Mouse (Mus musculus) embryo, embryonic 9.5 days (tissue): ENCODE data around the gene Sgpl1.

Experiments
- DNase-seq: peaks from one replicate; pipeline ENCODE4 v3.0.0-alpha.2; 2017; ENCODE audit errors: extremely low spot score

Gene Sgpl1

GRCm38 (mm10) chr10:61086502-61086901 lies 61.0 kb downstream of the Sgpl1 start:
- DNase-seq, result no peak

DNA sequence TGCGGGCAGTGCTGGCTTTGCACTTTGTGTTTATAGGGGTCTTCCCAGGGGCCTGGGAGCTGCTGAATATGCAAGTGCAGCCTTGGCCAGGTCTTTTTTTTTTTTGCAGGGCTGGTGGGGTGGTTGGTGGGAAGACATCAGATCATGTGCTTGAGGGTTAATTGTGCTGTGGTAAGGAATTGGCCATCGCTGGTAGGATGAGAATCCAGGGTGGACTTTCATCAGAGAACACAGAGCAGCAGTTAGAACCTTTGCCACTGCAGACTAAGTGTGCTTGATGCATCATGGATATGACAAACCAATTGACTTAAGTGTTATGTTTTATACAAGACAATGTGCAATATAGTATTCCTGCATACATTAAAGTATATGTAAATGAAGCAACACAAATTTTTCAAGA lies 62.1 kb downstream of the Sgpl1 start:
- no peak for DNase-seq

DNA sequence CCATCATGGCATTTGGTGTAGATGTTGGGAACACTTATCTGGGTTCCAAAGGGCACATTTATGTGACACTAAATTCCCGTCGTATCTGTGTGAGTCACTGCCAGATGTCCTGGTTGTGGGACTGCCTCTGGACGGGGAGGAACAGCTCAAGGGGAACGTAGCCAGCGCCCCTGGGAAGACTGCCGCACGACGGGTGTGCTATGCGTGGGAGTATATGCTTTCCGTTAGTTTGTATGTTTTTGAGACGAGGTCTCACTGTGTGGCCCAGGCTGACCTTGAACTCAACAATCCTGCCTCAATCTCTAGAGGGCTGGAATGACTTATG lies 66.6 kb downstream of the Sgpl1 start:
- DNase-seq, result no peak

DNA sequence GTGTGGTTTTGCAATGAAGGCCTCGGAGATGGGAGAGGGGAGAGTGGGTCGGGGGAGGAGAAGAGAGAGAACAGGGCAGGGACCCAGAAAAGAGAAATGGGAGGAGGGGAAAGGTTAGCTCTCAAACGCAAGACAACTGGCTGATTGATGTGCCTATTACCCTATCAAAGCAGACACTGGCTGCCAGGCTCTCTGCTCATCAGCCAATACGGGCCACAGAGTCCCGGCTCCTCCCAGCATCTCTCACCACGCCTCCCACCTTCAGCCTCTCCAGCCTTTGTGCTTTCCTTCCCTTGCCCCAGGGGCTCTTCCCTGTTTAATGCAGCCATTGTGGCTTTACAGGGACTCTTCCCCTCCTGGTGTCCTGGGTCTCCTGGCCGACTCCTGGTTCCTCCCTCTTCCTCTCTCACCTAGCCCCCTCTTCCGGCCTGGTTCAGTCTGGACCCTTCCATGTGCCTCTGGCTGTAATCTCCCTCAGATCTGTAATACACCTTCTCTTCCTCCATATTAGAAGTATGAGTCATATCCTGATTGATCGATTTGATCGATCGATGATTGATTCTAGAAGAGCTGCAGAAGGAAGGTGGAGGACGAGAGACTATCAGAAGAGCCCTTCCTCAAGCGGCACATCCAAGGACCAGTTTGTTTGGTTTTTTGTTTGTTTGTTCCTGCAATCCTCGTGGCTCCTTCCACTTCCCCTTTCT lies 67.1 kb downstream of the Sgpl1 start:
- DNase-seq, result peak; percentile 81

DNA sequence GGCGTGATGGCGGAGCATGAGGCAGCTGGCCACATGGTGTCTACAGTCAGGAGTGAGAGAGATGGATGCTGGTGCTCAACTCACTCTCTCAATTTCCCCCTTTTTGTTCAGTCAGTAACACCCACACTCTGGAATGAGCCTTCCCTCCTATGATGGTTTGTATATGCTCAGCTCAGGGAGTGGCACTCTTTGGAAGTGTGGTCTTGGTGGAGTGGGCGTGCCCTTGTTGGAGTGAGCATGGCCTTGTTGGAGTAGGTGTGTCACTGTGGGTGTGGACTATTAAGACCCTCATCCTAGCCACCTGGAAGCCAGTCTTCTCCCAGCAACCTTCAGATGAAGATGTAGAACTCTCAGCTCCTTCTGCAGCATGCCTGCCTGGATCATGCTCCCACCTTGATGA lies 71.9 kb downstream of the Sgpl1 start:
- DNase-seq, result no peak

GRCm38 (mm10) chr10:61074643-61075042 lies 72.9 kb downstream of the Sgpl1 start:
- no peak for DNase-seq

DNA sequence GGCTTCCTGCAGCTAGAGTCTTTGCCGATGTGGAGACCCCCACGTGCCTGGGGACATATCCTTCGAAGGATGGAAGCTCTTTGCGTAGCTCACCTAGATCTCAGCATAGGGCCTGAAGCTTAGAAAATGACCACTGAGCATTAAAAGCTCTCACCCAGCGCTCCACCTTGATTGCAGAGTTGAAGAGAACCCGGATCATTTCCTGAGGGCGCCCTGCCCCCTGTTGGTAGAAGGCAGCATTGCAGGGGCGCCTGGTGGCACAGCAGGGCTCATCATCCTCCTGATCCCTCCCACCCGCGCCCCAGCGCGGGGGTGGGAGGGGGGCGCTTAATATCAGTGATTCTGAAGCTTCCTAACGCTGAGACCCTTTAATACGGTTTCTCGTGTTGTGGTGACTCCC lies 75.2 kb downstream of the Sgpl1 start:
- DNase-seq, result peak; percentile 75

DNA sequence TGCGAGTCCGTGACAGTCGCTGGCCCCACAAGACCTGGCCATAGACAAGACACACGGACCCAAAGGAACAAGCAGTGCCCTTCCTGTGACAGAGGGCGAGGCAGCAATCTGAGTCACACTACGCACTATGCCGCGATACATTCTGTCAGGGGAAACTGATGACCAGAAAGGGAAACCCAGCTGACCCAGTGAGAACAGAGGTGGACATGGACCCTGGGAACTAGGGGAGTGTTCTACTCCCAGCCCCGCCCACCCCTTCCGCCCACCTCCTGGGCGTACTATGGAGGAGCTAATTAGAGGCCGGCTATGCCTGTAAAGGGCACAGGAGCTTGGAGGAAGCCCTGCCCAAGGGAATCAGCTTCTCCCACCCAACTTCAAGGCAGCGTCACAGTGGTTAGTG lies 78.3 kb downstream of the Sgpl1 start:
- no peak for DNase-seq

DNA sequence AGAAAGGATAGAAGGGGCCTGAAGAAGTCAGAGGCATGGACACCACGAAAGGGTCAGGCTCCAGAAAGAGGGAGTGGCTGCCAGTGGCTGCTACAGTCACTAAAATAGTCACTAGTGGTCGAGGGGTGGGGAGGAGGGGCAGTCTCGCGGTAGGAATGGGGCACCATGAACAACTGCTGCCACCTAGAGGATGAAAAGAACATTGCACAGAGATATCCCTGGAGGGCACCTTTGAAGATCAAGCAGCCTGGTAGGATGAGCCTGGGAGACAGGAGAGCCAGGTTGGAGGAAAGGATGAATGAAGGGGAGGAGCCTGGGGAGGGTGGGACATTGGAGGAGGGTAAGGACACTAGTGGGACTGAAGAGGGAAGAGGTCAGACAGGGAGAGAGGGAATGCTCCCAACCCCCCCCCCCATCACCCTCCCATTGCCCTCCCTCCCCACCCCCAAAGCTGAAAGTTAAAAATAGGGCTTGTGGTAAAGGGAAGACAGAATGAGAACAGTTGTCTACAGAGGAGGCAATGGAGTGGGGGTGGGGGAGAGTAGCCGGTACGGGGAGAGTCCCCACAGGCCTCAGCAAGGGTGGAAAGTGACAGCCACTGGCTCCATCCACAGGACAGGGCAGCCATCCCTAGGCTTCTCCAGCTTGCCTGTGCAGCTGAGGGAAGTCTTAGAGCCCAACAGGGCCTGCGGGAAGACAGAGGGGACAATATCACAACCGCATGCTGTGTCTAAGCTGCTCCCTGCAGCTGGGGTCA lies 78.9 kb downstream of the Sgpl1 start:
- peak; percentile 80 for DNase-seq

- no peak for DNase-seq
Measured at GRCm38 (mm10) chr10:61065287-61066005, 82.1 kb downstream of the Sgpl1 start.

DNA sequence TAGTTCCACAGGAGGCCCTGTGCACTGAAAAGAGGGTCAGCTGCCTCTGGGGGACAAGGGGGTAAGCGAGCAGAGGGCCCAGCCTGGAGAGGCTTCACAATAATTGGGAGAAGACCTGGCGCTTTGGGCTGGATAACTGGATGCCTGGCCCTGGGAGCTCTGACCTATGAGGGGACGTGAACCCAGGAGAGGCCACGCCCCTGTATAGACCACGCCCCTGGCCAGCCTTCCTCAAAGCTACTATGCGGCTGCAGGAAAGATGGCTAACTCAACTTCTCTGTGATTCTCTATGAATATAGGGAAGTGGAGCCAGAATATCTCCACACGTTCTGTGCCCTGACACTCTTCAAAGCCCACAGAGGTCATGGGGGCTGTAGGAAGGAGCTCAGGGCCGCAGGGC lies 82.9 kb downstream of the Sgpl1 start:
- peak; percentile 85 for DNase-seq

DNA sequence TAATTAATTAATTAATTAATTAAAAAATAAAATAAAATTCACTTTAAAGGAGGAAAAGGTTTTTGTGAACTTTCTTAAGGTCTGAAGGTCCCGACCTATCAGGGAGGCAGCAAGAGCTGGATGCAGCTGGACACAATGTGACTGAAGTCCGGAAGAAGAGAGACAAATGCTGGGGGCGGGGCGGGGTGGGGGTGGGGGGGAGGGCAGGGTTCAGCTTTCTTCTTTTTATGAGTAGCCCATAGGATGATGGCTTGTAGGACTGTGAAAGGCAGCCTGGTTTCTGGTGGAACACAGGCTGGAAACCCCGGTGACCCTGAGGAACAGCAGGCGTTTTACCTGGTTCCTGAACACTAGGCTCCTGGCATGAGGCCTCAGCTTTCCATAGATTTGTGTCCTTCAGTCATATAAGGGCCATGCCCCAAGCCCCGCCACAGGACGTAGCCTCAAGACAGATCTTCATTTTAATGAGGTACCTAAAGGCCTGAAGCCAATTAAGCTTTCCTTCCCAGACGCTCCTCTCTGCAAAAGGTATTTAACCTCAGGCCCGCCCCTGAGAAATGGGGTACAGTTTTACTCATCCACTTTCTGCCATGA lies 84.1 kb downstream of the Sgpl1 start:
- no peak for DNase-seq

- no peak for DNase-seq
Measured at GRCm38 (mm10) chr10:61059543-61060110, 87.9 kb downstream of the Sgpl1 start.

GRCm38 (mm10) chr10:61059101-61059500 lies 88.4 kb downstream of the Sgpl1 start:
- no peak for DNase-seq

DNA sequence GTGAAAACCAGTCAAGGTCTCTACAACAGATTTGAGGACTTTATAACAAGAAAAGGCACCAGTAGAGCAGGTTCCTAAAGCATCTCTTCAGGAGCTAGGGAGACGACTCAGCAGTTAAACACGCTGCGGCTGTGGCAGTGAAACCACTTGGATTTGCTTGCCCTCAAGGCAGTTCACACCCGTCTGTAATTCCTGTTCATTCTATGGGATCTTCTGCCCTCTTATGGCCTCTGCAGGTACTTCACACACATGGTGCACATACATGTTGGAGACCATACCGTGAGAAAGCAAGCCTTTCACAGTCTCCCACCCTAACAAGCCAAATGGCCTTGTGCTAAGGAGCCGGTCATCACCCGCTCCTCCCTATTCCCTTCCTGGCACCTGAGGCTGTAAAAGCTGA lies 90.8 kb downstream of the Sgpl1 start:
- DNase-seq, result no peak

DNA sequence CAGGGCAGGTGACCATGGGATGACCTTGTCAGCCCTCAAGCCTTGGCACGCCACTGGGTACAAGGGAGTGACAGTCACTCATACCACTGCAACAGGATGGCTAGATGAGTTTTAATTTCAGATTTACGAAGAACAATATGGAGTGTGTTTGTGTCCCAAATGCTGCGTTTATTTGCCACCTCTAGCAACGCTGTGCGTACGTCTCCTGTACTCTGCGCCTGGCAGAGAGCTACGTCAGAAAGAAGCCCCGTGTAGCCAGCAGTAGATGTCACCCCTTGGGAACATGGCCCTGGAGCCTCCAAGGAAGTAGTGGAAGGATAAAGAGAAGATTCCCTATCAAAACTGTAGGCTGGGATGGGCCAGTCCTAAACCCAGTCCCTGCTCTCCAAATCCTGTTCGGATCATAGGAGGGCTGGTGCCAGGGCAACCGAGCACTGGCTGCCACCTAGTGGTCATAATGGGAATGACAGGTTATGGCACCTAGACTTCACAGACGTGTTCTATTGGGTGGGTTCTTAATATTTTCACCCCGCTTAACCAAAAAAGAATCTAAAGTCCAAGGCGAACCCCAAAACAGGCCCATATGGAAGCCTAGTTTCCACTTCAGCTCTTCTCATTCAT lies 95.4 kb downstream of the Sgpl1 start:
- peak; percentile 70 for DNase-seq
